Mouse (Mus musculus) heart, embryonic 10.5 days (tissue): ENCODE data around the gene Sgcd. TPM values are rescaled to one million over a fixed set of nuclear protein-coding genes. Genes with fewer than 3 reads are reported as not detected.

Experiments
- DNase-seq: peaks from one replicate; pipeline ENCODE4 v3.0.0-alpha.2; 2017; ENCODE audit warnings: low spot score
- H3K27ac ChIP-seq: fragments of 300-500 bp; sonication (generic); 2 replicates; pipeline ENCODE4 v1.5.1; 2016; ENCODE audit warnings: mild to moderate bottlenecking
- H3K27me3 ChIP-seq: fragments of 300-500 bp; sonication (generic); 2 replicates; pipeline ENCODE4 v1.6.1; 2016; ENCODE audit warnings: mild to moderate bottlenecking; ENCODE audit not compliant: poor library complexity, insufficient read depth, severe bottlenecking
- H3K36me3 ChIP-seq: fragments of 300-500 bp; sonication (generic); 2 replicates; pipeline ENCODE4 v1.6.1; 2016; ENCODE audit warnings: mild to moderate bottlenecking, moderate library complexity
- H3K4me1 ChIP-seq: fragments of 300-500 bp; sonication (generic); 2 replicates; pipeline ENCODE4 v1.6.1; 2016; ENCODE audit warnings: mild to moderate bottlenecking
- H3K4me3 ChIP-seq: fragments of 300-500 bp; sonication (generic); 2 replicates; pipeline ENCODE4 v1.5.1; 2016; ENCODE audit warnings: mild to moderate bottlenecking, moderate library complexity
- H3K9me3 ChIP-seq: fragments of 300-500 bp; sonication (generic); 2 replicates; pipeline ENCODE4 v1.6.1; 2016; ENCODE audit warnings: mild to moderate bottlenecking, moderate library complexity
- WGBS: fragments of 180-500 bp; shearing (Covaris S2); methylation state at CpG from one replicate; pipeline ENCODE4 v1.1.7; 2016; 5-methylcytosine and 5-hydroxymethylcytosine counted together
- polyA plus RNA-seq: library from polyadenylated mRNA; unstranded; fragments of >200 nt; fragmentation: Nextera tagmentation; extraction: Ambion mirVana; gene quantifications from 2 replicates; pipeline ENCODE4 v1.2.1, GENCODE M21; 2016

The Sgcd gene
- polyA plus RNA-seq, 1 experiment from 2014 or later, result 4.7 TPM

- H3K9me3 ChIP-seq, result no peaks in the 10 kb centered on the region
- no peak overlapping the region for H3K4me3 ChIP-seq
- no peak overlapping the region for H3K27ac ChIP-seq
- WGBS, result 56% methylated on average over 1 of the region's 1 CpGs
- no peaks in the 10 kb centered on the region for H3K27me3 ChIP-seq
- no peaks in the 10 kb centered on the region for H3K4me1 ChIP-seq
- H3K36me3 ChIP-seq, result no peaks in the 10 kb centered on the region
- DNase-seq, result no peak
These were observed 1084.5 kb downstream of the Sgcd start for GRCm38 (mm10) chr11:46904281-46904680.

- Histone ChIP-seq H3K36me3 (no peaks in the 10 kb centered on the region), H3K9me3 (no peaks in the 10 kb centered on the region), H3K27ac (no peak overlapping the region), H3K4me1 (no peaks in the 10 kb centered on the region), H3K4me3 (no peak overlapping the region), H3K27me3 (no peaks in the 10 kb centered on the region)
- DNase-seq, result no peak
- WGBS, result 82% methylated on average over 3 of the region's 3 CpGs
These were observed 1099.7 kb downstream of the Sgcd start for GRCm38 (mm10) chr11:46889093-46889492.

GRCm38 (mm10) chr11:46882456-46882855 is 1106.3 kb downstream of the Sgcd start:
- Histone ChIP-seq H3K4me3 (no peak overlapping the region), H3K36me3 (no peaks in the 10 kb centered on the region), H3K27me3 (no peaks in the 10 kb centered on the region), H3K4me1 (no peaks in the 10 kb centered on the region), H3K9me3 (no peaks in the 10 kb centered on the region), H3K27ac (no peak overlapping the region)
- no peak for DNase-seq
- WGBS, result 63% methylated on average over 2 of the region's 2 CpGs

GRCm38 (mm10) chr11:46875774-46876173 is 1113.0 kb downstream of the Sgcd start:
- Histone ChIP-seq H3K4me3 (no peak overlapping the region), H3K9me3 (no peaks in the 10 kb centered on the region), H3K36me3 (no peaks in the 10 kb centered on the region), H3K27ac (no peak overlapping the region), H3K4me1 (no peaks in the 10 kb centered on the region), H3K27me3 (no peaks in the 10 kb centered on the region)
- DNase-seq, result no peak
- 79% methylated on average over 1 of the region's 1 CpGs for WGBS

DNA sequence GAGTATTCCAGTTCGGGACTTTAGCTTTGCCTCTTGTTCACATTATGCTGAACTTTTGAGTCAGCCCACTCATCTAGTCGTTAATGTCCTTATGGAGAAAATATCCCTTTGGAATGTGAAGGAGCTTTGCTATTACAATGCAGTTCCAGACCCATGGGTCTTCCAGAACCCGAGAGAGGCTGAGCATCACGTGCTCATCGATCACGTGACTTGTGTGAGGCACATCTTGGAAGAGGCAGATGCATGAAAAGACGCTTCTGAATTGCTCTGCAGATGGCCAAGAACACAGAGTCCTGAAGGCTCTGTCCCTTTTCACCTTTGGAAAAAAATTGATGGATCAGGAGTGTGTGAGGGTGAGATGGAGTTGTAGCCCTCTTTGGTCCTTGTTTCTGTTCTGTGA is 1120.2 kb downstream of the Sgcd start:
- DNase-seq, result no peak
- no peaks in the 10 kb centered on the region for H3K9me3 ChIP-seq
- H3K4me1 ChIP-seq, result no peaks in the 10 kb centered on the region
- H3K27ac ChIP-seq, result no peak overlapping the region
- no peaks in the 10 kb centered on the region for H3K36me3 ChIP-seq
- no peaks in the 10 kb centered on the region for H3K27me3 ChIP-seq
- 75% methylated on average over 7 of the region's 7 CpGs for WGBS
- no peak overlapping the region for H3K4me3 ChIP-seq

GRCm38 (mm10) chr11:46864809-46865208 is 1124.0 kb downstream of the Sgcd start:
- no peaks in the 10 kb centered on the region for H3K36me3 ChIP-seq
- no peaks in the 10 kb centered on the region for H3K9me3 ChIP-seq
- no peak for DNase-seq
- H3K4me1 ChIP-seq, result no peaks in the 10 kb centered on the region
- WGBS, result 79% methylated on average over 1 of the region's 1 CpGs
- H3K27ac ChIP-seq, result no peak overlapping the region
- no peak overlapping the region for H3K4me3 ChIP-seq
- H3K27me3 ChIP-seq, result no peaks in the 10 kb centered on the region

DNA sequence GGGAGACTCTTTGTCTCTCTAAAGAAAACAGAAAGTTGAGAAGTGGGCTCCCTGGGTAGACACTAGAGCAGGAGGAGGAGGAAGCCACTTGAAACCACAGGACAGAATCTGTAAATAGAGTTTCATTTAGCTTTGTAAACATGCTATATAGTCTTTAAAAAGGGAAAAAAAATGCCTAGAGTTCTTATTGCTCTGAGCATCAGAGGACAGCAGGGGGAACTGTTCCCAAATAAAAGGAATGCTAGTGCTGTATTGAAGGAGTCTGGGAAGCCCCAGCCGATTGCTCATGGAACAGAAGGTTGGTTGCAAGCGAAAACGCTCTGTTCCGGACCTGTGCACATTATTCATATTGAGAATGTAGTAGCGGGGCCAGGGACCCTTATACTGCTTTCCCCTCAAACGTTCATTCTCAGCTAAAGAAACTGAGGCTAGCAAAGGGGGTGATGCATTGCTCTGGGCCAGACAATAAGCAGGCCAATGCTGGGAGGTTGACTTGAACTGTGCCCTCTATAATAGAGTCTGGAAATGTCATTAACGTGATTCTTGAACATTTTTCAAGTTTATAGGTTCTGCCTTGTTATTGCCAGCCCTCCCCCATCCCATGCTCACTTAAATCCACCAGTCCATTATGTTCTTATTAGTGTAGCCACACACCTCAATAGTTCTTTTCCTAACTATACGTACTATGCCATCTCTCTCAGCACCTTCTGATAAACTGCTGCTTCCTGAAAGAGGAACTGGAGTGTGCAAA is 1140.4 kb downstream of the Sgcd start:
- Histone ChIP-seq H3K4me3 (no peak overlapping the region), H3K36me3 (no peaks in the 10 kb centered on the region), H3K4me1 (no peaks in the 10 kb centered on the region), H3K27me3 (no peaks in the 10 kb centered on the region), H3K9me3 (no peaks in the 10 kb centered on the region), H3K27ac (no peak overlapping the region)
- no peak for DNase-seq
- WGBS, result 34% methylated on average over 8 of the region's 8 CpGs

- Histone ChIP-seq H3K27ac (no peak overlapping the region), H3K4me1 (no peaks in the 10 kb centered on the region), H3K9me3 (no peaks in the 10 kb centered on the region), H3K36me3 (no peaks in the 10 kb centered on the region), H3K4me3 (no peak overlapping the region), H3K27me3 (no peaks in the 10 kb centered on the region)
- 49% methylated on average over 3 of the region's 3 CpGs for WGBS
- no peak for DNase-seq
These were observed 1140.9 kb downstream of the Sgcd start for GRCm38 (mm10) chr11:46847827-46848220.

DNA sequence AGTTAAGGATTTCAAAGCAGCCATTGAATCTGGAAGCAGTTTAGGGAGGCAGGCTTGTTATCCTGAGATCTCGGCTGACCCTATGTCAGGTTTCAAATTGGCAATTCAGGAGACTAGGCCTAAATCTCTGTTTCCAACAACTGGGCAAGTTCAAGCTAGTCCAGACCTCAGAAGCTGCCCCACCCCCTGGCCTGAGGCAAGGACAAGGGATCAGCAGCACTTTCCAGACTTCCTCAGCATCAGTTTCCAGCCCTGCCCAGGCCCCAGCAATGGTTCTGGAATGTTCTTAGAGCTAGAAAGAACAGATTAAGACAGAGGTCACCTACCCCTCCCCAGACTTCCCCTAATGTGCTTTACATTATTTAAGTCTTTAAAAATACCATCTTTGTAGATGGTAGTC is 1142.1 kb downstream of the Sgcd start:
- H3K9me3 ChIP-seq, result no peaks in the 10 kb centered on the region
- H3K4me3 ChIP-seq, result no peak overlapping the region
- no peaks in the 10 kb centered on the region for H3K27me3 ChIP-seq
- no peak overlapping the region for H3K27ac ChIP-seq
- no peaks in the 10 kb centered on the region for H3K36me3 ChIP-seq
- H3K4me1 ChIP-seq, result no peaks in the 10 kb centered on the region
- no peak for DNase-seq
- WGBS, result 53% methylated on average over 1 of the region's 1 CpGs
